Mouse (Mus musculus): Measurements from ENCODE around the gene Rassf8. TPM values are rescaled to one million over a fixed set of nuclear protein-coding genes. Genes with fewer than 3 reads are reported as not detected.

Rassf8 gene
- total RNA-seq, 2 experiments from 2014 or later, result 48.4 to 55.5 TPM

DNA sequence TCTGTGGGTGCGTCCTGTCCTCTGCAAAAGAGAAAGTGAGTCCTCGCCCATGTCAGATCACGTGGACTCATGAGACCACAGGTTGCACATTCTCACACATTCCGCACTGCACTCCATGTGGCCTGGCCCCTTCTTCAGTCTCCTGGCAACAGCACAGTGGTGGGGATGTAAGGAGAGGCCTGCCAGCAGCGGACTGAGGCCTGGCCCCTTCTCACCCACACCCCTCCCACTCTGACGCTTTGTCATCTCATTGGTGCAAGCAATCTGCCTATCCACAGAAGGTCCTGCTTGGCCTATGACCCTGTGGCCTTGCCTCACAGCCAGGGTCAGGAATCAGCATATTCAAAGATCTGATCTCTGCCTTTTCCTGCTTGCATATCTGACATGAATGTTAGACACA lies 76.6 kb downstream of the Rassf8 start:
- DNase-seq, result no peak

DNA sequence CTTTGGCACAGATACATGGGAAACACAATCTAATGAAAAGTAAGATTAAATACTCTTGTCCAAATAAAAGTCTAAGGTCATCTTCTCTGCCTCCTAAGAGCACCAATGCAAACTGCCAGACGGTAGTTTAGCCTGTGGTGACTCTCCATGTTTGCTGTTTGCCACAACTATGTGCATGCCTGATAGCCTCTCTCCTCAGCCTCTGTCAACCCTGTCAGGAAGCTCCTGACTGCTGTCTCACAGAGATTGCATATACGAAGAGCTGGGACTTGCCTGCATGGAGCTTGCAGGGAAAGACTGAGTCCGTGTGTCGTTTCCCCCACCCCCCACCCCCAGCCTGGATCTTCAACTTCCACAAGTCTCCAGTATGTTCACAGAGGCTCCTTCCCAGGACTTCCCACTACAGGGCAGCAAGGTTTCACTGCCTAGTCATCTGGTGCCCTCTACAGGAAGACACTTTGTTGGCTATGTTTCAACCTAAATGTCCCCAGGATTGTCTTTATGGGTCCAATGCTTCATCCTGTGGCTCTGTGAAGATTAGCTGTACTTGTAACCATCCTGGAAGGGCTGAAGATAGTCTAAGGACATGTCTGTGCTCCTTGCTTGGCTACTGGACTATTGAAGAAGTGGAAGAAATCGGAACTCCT lies 77.2 kb downstream of the Rassf8 start:
- peak in 1 of 2 experiments; percentile 52 for DNase-seq

GRCm38 (mm10) chr6:145826305-145826704 lies 79.8 kb downstream of the Rassf8 start:
- no peak for DNase-seq

GRCm38 (mm10) chr6:145829062-145829835 lies 82.7 kb downstream of the Rassf8 start:
- DNase-seq, result no peak

GRCm38 (mm10) chr6:145830117-145830516 lies 83.6 kb downstream of the Rassf8 start:
- peak; percentile 74 to 81 for DNase-seq

DNA sequence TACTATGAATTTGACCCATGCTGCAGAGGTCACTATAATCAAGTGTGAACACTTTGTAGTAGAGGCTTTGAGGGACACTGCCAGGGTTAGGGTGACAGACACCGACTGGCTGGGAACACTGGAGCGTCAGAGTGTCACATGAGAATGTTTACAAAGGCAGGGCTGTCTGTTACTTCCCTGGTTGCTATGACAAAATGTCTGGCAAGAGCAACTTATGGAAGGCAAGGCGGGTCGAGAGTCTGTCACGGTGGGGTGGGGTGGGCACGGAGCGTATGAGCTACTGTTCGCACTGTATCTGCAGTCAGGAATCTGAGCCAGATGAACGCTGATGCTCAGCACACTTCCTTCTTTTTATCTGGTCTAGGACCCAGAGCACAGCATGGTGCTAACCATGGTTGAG lies 84.1 kb downstream of the Rassf8 start:
- no peak for DNase-seq

DNA sequence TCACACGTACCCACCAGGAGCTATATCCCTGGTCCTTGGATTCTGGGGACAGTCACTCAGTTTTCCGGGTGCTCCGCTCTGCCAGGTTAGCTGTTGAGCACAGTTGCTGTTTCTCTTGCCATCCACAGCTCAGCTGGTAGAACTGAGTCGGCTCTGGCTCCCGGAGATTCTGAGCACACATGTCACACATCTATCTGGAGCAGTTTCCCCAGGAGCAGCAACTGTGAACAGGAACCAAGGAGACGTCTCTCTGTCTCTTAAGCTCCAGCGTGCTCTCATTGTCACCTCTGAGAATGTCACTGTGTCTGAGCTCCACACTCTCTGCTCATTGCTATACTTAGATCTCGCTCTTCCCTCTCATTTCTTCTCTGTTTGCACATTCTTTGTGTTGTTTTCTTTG lies 86.4 kb downstream of the Rassf8 start:
- DNase-seq, result no peak

DNA sequence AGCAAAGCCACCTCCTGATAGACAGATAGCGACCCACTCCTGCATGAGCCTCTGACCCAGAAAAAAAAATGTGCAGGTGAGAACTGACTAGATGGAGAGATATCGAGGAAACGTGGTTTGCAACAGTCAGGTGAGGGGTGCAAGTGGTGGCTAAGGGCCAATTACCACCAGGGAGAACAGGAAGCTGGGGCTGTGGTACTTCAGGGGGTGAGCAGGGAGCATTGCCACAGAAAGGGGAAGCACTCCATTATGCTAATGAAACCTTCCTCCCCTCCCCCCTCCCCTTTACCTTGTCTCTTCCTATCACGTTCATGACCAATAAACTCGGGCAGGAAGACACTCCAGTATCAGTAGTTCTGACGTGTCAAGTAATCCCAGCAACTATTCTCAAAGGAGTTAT lies 88.8 kb downstream of the Rassf8 start:
- no peak for DNase-seq

GRCm38 (mm10) chr6:145845611-145846010 lies 99.1 kb downstream of the Rassf8 start:
- no peak for DNase-seq

DNA sequence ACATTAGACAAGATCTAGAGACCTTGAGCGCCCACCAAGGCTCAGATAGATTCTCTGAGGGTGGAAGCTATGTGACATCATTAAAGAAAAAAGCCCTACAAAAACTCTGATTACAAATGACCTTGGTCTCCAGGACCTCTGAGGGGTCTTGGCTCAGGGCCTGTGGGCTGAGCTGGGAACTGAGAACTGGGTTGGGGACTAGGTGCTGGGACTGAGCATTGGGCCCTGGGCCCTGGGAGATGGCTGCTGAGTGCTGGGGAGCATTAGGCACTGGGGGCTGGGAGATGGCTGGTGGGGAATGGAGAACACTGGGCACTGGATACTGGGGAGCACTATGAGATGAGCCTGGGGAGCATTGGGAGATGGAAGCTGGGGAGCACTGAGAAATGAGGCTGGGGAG lies 99.5 kb downstream of the Rassf8 start:
- no peak for DNase-seq

- no peak for DNase-seq
Observed at GRCm38 (mm10) chr6:145846948-145847347, 100.4 kb downstream of the Rassf8 start.

GRCm38 (mm10) chr6:145847661-145848060 lies 101.1 kb downstream of the Rassf8 start:
- no peak for DNase-seq

DNA sequence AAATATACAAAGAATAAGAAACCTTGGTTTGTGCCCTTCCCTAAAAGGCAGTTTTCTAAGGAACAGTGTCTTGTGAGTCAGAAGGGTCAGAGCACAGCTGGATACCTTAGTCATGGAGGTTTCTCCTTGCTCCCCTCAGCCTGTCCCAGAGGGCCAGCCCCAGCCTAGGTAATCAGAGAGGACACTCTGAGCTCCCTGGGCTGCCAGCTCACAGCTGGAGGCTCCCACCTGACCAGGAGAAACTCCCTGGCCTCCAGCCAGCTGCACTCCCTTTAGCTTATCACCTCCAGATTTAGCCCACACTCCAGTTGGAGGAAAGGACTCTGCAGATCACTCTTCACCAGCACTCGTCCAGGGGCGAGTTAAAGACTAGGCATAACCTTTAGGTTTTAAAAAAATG lies 104.2 kb downstream of the Rassf8 start:
- peak; percentile 77 to 85 for DNase-seq

- DNase-seq, result no peak
Observed at GRCm38 (mm10) chr6:145851956-145852355, 105.4 kb downstream of the Rassf8 start.

GRCm38 (mm10) chr6:145852708-145853107 lies 106.2 kb downstream of the Rassf8 start:
- no peak for DNase-seq

DNA sequence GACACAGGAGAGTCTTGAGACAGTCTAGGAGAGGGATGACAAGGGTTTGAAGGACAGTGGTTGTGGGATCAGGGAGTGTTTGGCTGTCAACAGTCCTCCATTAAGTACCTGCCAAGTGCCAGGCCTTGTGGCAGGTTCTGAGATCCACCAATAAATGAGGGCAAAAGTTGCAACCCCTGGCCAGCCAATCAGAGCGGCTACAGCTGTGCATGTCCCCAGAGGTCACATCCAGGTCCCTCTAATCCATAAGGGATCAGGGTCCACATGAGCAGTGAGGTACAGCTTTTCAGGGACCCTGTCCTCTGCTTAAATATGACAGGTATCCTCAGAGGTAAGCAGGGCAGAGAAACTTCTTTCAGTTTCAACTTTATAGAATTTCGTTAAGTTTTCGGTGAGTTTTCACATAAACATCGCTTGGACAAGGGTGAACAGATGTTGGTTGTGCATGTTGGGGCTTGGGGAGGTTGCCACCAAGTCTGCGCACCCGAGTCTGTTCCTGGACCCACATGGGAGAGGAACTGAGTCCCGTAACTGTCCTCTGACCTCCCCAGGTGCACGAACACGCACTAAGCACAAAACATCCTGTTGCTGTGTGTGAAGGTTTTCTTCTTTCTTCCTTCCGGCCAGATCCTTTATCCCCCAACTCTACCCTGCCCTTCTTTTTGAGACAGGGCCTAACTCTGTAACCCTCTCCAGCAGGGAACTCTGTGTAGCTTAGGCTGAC lies 107.0 kb downstream of the Rassf8 start:
- DNase-seq, result no peak

DNA sequence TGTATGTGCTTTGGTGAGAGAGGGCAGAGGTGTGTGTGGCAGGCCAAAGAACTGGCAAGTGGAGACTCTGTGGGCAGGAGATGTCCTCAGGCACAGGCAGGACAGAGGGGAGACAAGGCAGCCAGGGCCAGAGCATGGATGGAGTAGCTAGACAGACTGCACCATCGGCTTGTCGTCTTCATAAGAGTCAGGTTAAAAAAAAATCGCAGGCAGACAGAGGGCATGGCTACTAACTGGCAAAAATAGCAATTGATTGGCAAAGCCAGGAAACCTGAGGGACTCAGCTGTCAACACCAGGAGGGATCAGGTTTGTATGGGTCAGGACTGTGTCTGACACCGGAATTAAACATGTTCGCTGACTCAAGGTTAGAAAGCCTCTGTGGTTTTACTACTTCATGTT lies 108.2 kb downstream of the Rassf8 start:
- DNase-seq, result peak in 1 of 2 experiments; percentile 74

GRCm38 (mm10) chr6:145855720-145856551 lies 109.4 kb downstream of the Rassf8 start:
- DNase-seq, result peak; percentile 96 to 99

DNA sequence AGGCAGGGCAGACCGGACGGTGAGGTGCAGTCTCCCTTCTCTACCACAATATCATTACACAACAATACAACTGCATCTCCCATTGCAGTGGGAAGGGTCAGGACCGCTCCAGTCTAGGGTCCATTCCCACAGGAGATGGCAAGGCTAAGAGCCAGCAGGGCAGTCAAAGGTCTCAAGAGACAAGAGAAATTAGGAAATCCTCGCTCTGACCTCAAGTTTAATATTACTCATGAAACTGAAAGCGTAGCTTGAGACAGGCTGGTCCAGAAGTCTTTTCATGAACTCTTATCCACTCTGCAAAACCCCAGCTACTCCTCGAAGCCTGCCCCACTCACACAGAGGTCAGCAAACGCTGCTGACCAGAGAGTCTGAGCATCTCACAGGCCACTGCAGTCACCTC lies 110.9 kb downstream of the Rassf8 start:
- peak; percentile 55 to 62 for DNase-seq

DNA sequence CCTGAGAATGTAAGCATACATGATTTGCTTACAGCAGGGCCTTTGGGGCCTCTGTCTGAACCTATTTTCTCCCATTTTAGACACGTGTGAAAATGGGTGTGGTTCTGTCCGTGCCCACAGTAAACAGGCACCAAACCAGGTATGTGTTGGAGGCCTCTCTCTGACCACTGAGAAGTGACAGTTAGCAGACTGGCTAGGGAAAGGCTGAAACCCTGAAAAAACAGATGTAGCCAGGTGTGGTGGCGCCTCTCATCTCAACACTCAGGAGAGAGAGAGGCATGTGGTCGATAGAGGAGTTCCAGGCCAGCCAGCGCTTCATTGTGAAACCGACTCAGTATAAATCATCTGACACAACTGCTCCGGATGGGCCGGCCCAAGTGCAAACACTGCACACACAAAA lies 111.9 kb downstream of the Rassf8 start:
- DNase-seq, result no peak

- DNase-seq, result peak; percentile 49 to 57
Observed at GRCm38 (mm10) chr6:145860350-145860749, 113.8 kb downstream of the Rassf8 start.
